ENCODE assay signal across 14 mouse cellular contexts in the genomic region with DNA sequence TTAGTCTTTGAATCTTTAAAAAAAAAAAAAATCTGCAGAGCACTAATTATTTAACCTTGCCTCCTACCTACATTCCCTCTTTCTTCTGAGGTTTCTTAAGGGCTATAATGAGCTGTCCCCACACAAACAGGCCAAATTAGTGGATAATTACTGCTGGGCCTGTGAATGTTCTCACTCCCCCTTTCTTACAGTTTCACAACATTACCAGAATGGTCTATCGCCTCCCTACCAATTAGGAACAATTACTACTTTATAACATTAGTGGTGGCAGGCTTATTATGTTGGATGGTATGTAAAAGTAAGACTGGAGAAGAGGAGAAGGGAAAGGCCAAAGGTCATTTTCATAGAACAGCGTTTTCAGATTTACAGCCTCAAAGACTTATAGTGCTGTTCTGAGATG.
"Had no signal": no experiment of that assay in that cellular context is flagged by ENCODE, and none has a peak within 500 bp of the region (broad histone marks: within the 10 kb centered on the region; RNA-seq: fewer than 3 reads in every experiment).

No protein-coding gene starts in this region.

- H3K36me3 ChIP-seq: limb, embryonic 12.5 days; liver, embryonic 13.5 days; lung, embryonic 15.5 days; midbrain, embryonic 13.5 days had no signal

- H3K27me3 ChIP-seq: limb, embryonic 12.5 days; liver, embryonic 13.5 days; lung, embryonic 15.5 days; megakaryocyte, embryonic 14.5 days; midbrain, embryonic 13.5 days had no signal

- H3K27ac ChIP-seq: kidney, postnatal 0 days; layer of hippocampus, adult 2 months; limb, embryonic 12.5 days; liver, embryonic 13.5 days; lung, embryonic 15.5 days; macrophage; midbrain, embryonic 13.5 days; stomach, postnatal 0 days had no signal

- DNase-seq: kidney, postnatal 36 days; liver; liver, embryonic 13.5 days; liver, postnatal 0 days; lung, postnatal 14 days; thymus, postnatal 14 days had no signal

- ATAC-seq: liver, postnatal 0 days; midbrain, embryonic 13.5 days had no signal

- H3K9ac ChIP-seq: limb, embryonic 12.5 days; liver, embryonic 13.5 days; liver, postnatal 0 days; lung, embryonic 15.5 days; midbrain, embryonic 13.5 days had no signal

- H3K4me3 ChIP-seq: layer of hippocampus, adult 2 months; limb, embryonic 12.5 days; liver, embryonic 13.5 days; lung, embryonic 15.5 days; megakaryocyte, embryonic 14.5 days; midbrain, embryonic 13.5 days had no signal

- H3K4me1 ChIP-seq: limb, embryonic 12.5 days; liver, embryonic 13.5 days; lung, embryonic 15.5 days; megakaryocyte, embryonic 14.5 days; midbrain, embryonic 13.5 days had no signal

- H3K9me3 ChIP-seq: limb, embryonic 12.5 days; liver, embryonic 13.5 days; lung, embryonic 15.5 days; midbrain, embryonic 13.5 days had no signal

- H3K4me2 ChIP-seq: limb, embryonic 12.5 days; liver, embryonic 13.5 days; lung, embryonic 15.5 days; midbrain, embryonic 13.5 days had no signal
